Mouse (Mus musculus): ENCODE measurements around the gene Tfeb.

DNA sequence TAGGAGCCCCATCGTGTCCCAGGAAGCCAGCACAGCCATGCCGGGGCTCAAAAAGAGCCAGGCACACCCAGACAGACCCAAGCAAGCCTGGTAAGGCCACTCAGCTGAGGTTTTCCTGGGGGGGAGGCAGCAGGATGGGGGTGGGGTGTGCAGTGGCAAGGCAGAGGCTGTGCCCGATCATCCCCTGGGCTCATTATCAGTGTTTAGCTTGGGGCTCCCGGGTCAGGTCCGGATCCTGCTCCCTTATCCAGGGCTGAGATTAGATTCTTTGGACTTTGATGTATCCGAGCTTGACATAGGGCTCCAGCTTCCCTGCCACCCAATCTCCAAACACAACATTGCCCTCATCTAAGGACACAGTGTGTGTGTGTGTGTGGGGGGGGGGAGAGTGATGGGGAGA, 24.9 kb upstream of the Tfeb start:
- TF ChIP-seq CTCF (IDR thresholded peaks at IDR 0.05; ENCODE audit: insufficient read depth, low read length) = no peak
- no peak for TF ChIP-seq POLR2A (IDR thresholded peaks at IDR 0.05; ENCODE audit: borderline replicate concordance, extremely low read depth, low read depth, low read length)
